Mouse (Mus musculus) frontal cortex, postnatal 36 days (tissue): ENCODE data around the gene Wdr25.

ENCODE experiments used
- DNase-seq, 2 experiments: peaks; one replicate each; pipeline ENCODE4 v3.0.0; 2022; ENCODE audit warnings: low spot score in 2 of 2

The Wdr25 gene

DNA sequence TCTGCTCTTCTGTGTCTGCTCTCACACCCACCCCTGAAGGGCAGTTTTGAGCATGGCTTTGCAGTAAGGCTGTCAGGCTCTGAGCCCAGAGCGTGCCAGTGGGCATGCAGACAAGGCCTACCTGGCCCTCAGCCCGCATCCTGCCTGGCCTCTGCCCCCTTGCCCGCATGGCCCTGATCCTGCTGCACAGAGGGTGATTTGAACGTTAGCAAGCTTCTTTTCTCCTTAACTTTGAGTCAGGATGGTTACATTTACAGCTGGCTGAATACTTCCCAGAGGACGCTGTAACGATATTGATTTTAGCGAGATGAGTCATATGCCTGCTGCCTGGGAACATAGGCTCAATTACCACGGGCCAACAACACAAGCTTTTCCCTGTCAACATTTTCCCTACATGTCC is 91.0 kb downstream of the Wdr25 start:
- no peak for DNase-seq

DNA sequence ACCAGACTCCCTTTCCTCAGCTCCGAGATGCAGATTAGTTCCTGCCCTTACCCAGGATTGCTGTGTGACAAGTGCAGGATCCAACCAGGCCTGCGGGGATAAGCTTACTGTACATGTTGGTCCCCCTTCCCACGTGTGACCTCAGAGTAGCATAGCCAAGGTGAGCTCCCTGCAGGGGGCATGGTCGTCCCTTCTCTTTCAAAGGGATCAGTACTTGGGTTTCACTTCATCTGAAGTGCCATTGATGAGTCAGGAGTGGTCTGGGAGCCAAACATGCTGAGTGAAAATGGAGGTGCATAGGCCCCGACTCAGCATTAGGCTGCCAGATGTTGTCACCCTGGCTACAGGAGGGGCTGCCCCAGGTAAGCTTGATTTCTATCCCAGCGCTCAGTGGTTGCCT is 91.6 kb downstream of the Wdr25 start:
- DNase-seq: no peak

DNA sequence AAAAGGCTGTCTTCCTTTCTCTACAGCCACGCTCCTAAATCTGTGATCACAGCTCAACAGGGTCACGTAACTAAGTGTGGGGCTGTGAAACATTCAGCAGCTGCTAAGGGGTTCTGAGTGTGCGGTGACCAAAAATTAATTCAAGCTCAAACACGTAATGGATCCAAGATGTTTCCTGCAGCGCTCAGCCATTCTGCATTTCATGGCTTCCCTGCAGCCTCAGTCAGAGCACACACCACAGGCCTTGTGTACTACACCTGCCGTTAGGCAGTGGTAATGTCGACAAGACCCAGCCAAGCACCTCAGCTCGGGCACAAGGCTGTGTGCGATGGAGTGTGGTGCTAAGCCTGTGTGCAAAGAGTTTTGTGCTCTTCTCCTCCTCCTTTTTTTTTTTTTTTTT is 94.0 kb downstream of the Wdr25 start:
- DNase-seq: no peak

DNA sequence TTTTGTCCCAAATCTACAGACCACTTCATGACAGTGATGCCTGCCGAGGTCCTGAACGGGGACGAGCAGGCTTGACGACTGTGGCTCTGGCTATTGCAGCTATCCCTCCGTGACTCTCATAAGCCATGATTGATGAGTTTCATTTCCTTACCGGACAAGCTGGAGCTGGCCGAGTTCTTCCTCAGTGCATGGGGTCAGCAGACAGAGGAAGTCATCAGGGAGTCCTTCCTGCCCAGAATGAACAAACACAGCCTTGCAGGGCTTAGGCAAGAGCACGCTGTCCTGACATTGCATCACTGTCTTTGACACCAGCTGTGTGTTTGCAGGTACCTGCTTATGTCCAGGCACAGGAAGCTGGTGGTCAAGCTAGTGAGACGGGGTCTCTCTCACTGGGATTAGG is 97.0 kb downstream of the Wdr25 start:
- no peak for DNase-seq

DNA sequence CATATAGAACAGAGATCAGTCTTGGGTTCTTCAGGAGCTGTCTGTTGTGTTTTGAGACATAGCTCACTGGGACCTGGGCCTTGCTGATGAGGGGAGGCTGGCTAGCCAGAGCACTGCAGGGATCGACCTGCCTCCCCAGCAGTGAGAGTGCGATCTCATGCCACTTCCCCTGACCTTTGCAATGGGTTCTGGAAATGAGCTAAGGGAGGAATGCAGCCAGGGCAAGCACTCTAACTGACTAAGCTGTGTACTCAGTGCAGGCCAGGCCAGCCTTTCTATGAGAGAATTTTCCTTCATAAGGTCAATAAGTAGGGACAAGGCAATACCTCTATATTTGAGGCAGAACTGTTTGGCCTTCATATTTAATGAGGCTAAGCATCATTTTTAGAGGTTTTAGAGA is 99.6 kb downstream of the Wdr25 start:
- DNase-seq: no peak

DNA sequence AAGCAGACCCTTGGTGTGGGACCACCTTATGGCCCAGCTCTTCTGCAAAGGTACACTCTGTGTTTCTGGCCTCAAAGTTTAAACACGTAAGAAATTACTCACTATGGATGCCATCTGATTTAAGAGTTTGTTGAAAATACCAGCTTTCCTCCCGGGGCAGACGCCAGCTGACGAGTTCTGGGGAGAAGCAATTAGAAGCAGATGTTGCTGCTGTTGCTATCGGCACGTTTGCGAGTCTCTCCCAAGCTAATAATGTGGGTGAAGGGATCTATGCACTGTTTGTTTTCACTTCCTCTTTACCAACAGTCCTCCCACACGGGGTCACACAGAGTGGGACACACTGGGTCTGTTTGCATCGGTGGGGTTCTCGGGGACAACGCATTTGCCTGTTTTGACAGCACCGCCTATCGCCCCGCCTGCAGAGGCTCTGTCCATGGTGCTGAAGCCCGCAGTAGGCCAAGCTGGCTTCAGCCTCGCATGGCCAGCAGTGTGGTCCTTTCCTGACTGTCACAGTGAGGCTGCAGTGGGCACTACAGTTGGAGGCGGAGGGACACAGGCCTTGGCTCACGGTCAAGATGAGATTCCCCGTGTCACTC is 101.1 kb downstream of the Wdr25 start:
- DNase-seq: peak in 1 of 2 experiments; percentile 26

DNA sequence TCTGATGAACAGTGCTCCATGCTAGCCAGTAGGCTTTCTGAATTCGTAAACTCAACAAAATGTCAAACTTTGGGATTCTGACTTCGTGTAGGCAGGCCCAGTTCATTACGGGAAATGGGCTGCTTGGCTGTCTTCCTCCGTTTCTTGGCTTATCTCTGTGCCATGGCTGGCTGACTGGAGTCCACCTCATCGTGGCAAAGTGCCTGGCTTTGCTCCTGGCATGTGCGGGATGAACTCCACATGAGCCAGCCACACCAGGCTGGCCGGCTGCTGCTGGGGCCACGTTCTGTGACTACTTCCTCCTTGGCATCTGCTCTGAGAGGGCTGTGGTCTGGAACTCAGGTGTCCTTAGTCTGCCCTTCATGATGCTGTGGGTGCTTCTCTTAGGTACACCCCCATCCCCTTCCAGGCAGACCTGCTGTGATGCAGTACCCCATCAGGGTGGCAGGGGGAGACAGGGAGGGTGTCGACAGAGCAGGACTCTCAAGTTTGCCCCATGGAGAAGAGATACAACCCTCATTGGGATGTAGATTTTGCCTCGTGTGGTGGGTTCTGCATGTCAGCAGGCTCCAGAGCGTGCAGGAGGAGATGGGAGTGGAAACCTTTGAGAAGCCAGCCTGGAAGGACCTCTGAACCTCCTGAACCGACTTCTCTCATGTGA is 102.7 kb downstream of the Wdr25 start:
- DNase-seq: no peak

DNA sequence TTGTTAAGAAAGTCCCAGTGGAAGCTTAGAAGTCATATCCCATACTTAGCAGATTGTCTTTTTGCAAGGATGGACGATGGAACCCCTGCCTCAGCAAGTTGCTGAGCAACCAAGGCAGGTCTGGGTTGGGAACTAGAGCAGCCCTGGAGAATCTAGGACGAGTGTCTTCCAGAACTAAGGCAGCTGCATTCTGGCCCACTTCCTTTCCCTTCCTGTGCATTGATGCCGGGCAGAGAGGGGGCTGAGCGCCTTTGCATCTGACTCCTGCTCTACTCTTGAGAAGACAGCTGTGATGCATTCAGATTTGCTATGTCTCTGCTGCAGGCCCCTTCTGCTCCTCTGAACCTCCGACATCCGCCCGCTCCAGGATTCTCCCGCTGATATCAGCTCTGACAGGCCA is 103.8 kb downstream of the Wdr25 start:
- DNase-seq: peak in 1 of 2 experiments; percentile 10

DNA sequence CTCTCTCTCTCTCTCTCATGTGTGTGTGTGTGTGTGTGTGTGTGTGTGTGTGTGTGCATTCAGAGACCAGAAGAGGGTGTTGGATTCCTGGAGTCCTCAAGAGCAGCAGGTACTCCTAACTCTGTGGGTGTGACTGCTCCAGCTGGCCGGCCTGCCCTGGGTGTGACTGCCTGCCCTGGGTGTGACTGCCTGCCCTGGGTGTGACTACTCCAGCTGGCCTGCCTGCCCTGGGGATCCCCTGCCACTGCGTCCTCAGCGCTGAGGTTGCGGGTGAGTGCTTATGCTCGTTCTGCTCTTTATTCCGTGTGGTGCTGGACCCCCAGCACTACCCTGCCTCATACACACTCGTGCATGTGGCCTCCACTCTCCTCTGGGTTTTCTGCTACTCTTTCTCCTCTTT is 109.5 kb downstream of the Wdr25 start:
- no peak for DNase-seq

DNA sequence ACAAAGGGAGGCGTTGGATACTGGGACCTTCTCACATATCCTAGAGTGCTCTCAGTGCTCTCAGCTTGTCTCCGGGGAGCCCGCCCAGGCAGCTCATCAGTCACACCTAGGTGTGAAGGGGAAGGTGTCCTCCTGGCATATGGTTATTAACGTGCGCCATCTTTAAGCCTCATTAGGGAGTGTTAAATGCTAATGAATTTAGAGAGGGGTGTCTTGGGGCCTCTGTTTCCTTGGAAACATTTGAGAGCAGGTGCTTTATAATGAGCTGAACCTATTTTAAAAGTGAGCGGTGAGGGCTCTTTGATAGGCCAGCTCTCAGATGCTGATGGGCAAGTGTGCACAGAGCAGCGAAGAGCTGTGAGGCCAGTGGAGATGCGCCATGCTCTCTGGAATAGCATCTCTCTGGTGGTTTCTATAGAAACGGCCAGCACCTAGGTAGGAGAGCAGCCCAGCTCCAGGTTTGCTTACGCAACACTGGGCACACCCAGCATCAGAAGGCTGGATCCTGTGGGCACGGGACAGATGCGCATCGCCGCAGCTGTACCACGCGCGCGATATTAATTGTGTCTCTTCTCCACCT is 116.7 kb downstream of the Wdr25 start:
- peak in 1 of 2 experiments; percentile 10 for DNase-seq

DNA sequence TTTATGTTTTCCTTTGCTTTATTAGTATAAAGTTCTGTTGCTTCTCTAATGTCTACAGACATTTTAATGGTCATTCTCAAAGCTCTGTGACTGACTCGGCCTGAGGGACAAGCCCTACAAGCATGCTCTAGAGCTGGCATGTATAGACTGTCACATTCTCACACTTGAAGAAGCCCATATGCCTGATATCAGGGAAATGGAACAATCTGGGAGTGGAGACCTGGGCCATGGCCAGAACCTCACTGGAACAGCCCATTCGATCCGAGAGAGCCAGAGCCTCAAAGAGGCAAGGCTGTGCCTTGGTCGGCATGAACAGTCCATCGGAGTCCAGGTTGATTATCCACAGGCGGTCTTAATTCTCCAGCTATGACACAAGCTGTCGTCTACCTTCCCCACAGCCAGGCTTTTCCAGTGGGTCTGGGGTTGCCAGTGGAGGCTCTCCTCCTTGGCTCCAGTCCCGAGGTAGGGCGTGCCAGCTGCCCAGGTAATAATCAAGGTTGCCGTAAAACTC is 128.8 kb downstream of the Wdr25 start:
- DNase-seq: no peak

DNA sequence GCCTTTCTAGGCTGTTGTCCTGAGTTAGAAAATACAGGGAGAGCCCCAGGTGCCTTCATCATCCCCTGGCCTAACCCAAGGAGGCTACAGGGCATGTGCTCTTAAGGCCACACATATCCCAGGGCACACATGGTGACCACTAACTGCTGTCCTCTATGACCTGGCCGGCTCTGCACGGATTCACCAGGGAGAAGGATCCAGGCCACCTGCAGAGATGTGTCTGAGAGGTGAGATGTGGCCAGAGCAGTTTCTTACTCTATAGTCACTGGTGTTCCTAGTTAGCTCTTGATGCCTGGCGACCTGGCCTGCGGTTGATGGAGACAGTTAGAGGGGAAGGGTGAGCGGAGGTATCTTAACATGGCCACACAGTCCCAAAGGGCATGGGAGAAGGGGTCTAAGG is 129.5 kb downstream of the Wdr25 start:
- no peak for DNase-seq

DNA sequence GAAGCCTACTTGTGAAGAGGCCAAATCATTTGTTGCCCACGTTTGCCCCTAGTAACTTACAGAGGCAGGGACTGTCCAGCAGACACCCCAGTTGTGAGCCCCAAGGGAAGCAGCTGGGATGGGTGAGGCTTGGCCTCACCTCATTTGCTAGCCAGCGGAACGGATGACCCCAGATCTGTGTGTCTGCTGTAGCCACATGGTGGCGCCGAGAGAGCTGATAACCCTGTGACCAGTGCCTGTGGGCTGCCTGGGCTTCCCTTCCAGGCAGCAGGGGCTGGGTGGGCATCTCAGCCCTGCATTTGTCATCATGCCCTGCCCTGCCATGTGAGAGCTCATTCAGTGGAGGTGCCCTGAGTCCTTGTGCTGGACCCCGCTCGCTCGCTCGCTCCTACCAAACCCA is 130.3 kb downstream of the Wdr25 start:
- DNase-seq: no peak

DNA sequence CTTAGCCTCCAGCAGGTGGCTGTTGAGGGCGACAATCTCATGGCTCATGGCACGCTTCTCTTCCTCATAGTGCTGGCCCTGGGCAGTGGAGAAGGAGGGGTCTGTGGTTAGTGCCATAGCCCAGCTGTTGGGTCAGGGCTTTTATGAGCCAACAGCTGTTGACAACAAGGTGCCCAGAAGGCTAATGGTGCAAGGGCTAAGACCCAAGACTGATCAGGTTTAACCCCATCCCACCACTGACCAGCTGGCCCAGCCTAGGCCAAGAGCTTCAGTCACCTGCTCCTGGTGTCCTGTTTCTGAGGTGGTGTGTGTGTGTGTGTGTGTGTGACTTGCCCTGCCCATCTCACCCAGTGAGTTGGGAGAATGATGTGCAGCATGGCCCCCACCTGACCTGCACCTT is 143.6 kb downstream of the Wdr25 start:
- no peak for DNase-seq

DNA sequence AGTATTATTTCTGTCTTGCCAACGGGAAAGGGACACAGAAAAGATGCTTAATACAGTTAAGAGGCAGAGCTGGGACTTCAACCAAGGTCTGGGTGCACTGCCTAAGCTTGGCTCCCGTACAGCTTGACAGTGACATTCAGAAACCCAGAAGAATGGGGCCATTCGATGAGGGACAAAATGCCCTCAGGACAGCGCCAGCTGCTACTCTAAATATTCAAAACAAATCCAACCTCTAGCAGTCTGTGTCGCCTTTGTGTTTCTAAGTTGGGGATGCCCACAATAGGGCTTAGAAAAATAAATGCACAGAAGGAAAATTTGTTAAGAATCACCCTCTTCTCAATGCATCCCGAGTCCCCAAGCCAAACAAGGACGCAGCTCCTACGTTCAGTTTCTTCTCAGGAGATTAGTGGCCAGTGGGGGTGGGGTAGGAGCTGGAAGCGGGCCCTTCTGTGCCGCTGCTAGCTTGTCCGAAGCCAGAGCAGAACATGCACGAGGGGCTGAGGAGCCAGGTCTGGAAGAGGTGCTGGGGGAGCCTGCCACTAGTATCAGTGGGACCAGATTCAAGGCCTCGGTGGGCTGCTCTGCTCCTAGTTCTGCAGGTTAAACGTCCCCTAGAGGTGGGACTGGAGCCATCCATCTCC is 144.9 kb downstream of the Wdr25 start:
- peak in 1 of 2 experiments; percentile 20 for DNase-seq

DNA sequence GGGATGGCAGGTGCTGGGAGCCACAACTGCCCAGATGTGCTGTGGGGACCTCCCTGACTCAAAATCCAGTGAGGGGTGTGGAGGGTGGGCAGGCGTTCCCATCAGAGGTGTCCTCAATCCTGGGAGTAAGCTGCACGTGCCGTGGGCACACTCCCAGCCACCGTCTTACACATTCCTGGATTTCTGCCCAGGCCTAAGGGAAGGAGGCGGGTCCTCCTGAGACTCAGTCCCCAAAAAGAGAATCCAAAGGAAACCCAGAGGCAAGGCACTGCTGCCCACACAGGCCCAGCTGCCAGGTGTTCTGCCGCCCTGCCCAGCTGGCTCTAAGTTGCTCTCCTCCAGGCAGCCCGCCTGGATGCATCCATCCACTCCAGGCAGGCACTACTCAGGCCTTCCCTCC is 145.9 kb downstream of the Wdr25 start:
- peak in 1 of 2 experiments; percentile 43 for DNase-seq

DNA sequence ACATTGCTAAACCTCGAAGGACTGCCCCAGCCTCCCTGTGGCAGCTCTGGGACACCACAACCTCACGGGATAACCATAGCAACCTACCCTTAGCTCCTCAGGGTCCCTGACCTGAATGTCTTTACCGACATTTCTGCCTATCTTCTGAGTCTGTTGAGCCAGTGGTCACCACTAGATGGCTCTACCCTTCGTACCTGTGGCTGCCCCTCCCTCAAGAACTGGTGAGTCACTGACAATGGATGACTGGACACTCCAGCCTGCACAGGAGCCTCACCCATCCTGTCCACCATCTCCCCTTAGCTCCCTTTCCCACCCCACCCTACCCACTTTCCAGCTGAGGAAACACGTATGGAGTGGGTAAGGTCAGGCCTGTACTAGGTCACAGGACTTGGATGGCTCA is 151.1 kb downstream of the Wdr25 start:
- DNase-seq: no peak

DNA sequence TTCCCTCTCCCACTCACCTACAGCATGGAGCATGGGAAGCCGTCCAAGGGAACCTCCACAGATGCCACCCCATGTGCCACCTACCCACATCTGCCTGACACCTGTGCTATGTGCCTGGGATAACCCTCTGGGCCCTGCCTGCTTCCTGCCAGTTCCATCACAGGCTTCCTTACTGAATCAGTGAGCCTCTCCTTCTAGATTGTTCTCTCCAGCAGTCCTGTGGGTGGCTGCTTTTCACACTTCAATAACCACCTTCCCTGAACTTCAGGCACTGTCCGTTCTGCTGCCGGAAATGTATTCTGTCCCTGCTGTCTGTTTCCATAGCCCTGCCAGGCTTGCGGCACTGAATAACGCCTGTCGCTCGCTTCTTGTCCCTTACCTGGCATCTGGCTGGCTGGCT is 152.2 kb downstream of the Wdr25 start:
- no peak for DNase-seq

DNA sequence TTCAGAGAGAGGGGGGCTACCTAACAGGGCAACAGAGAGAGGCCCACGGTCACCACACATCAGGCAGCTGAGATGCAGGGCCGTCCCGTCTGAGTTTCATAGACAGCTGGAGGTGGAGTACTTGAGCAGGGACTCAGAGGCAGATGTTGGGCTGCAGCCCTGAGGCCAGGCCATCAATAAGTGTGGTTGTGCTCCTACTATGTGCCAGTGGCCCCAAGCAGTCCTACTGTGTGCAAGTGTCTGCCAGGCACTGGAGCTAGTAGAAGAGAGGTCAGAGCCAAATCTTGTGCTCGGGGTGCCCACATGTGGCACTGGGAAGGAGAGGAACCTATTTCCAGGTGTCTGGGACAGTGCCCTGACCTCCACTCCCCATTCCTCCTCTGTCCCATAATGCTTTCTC is 156.5 kb downstream of the Wdr25 start:
- no peak for DNase-seq

DNA sequence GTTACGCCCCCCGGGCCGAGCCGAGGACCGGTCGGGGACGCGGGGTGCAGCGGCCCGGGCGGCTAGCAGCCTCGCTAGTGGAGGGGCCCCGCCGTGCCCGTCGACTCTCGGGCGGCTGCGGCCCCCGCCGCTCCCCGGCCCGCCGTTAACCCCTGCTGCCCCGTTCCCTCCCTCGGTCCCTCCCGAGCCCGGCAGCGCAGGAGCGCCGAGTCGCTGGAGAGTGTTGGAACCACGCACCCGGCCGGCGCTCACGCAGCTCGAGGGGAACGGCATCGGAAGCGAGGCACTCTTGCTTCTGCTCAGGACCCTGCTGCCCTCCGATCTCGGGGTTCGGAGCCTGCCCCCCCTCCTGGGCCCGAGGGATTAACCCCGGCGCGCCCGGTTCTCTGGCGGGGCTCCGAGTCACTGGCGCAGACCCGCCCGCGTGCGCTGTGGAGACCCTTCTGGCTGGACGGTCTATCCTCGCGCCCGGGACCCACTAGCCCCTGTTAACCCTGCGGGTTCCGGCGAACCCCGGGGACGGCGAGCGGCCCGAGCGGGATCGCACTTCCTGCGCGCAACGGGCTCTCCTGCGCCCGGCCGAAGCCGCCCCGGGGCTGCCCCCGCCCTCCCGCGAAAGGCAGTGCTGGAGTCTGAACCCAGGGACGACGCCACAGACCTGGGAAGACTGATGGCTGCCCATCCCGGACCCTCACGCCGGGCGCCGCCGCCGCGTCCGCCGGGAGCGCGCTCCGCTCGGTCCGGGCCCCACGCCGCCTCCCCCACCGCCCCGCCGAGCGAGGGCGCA is 159.8 kb downstream of the Wdr25 start:
- DNase-seq: no peak

DNA sequence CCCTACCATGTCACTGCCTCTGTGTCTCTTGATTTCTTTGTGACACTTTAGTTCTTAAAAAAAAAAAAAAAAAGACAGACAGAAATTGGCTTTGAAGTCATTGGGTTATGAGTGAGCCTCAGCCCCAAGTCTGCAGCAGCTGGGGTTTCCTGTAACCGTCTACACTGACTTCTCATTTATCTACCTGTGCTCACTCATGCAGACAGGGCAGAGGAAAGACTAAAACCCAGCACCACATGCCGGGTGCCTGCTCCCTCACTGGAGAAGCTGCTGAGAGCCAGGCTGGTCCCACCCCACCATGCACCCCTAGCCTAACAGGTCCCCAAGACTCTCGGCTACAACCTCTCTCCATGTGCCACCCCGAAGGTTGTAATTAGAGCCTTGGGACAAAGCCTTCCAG is 164.3 kb downstream of the Wdr25 start:
- no peak for DNase-seq

DNA sequence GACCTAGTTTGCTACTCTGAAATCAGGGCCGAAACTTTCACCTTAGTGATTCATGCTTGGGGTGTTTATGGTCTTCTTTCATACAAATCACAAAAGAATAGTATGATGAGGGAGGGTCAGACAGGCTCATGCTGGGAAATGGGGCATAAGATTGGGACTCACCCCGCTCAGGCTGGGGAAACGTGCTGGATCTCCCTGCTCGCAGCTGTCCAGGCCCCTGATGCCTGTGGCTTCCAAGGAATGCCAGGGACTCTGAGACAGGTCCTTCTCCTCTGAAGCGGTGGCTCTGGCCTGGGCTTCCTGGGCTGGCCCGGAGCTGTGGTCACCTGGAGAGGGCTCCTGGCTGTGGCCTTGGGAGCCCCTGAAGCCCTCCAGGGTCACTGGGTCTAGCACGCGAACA is 165.2 kb downstream of the Wdr25 start:
- DNase-seq: no peak
